Mouse (Mus musculus) gastrocnemius, postnatal 10 days (tissue): ENCODE results near the gene Krcc1. TPM values are rescaled to one million over a fixed set of nuclear protein-coding genes. Genes with fewer than 3 reads are reported as not detected.
A peak's percentile ranks its signal among the peaks of the same experiment; 100 is the strongest.

Experiments
- DNase-seq: peaks from one replicate; pipeline ENCODE4 v3.0.0; 2021; ENCODE audit warnings: mixed read lengths
- long read RNA-seq, 2 experiments: library from polyadenylated mRNA; stranded (forward); transcript quantifications; one replicate each; pipeline ENCODE4 v2.0.0; 2021
- total RNA-seq, 2 experiments: library from RNA; stranded (reverse); gene quantifications; 2 replicates each; pipeline ENCODE4 v1.2.3; 2021

Krcc1 gene
- 10 to 100 TPM; 32.9 to 33.5 TPM for total RNA-seq
- long read RNA-seq, experiment 1, transcript Krcc1-203 (3 exons, 1,687 nt) = major isoform, 36 of 41 reads
- long read RNA-seq, experiment 1, partial matches to known transcripts = 0 of 41 reads
- long read RNA-seq, experiment 1, other reads (novel, unspliced or antisense) = 1 of 41 reads
- long read RNA-seq, experiment 2, transcript Krcc1-203 (3 exons, 1,687 nt) = major isoform, 32 of 37 reads
- long read RNA-seq, experiment 2, partial matches to known transcripts = 0 of 37 reads
- long read RNA-seq, experiment 2, other reads (novel, unspliced or antisense) = 3 of 37 reads

GRCm38 (mm10) chr6:71271389-71272315, at the start of gene Krcc1:
TSS of gene Krcc1 (plus strand) at chr6:71271677.
- peak; percentile 97 for DNase-seq

- DNase-seq = no peak
Observed at GRCm38 (mm10) chr6:71224184-71224943, 47.1 kb upstream of the Krcc1 start.

GRCm38 (mm10) chr6:71226544-71226943, 44.9 kb upstream of the Krcc1 start:
- no peak for DNase-seq

GRCm38 (mm10) chr6:71227157-71227770, 44.2 kb upstream of the Krcc1 start:
- no peak for DNase-seq

GRCm38 (mm10) chr6:71235121-71235520, 36.4 kb upstream of the Krcc1 start:
- no peak for DNase-seq

- DNase-seq = no peak
Observed at GRCm38 (mm10) chr6:71235944-71236343, 35.5 kb upstream of the Krcc1 start.

- no peak for DNase-seq
Observed at GRCm38 (mm10) chr6:71236506-71236905, 35.0 kb upstream of the Krcc1 start.

GRCm38 (mm10) chr6:71237031-71237431, 34.4 kb upstream of the Krcc1 start:
- DNase-seq = no peak

- DNase-seq = no peak
Observed at GRCm38 (mm10) chr6:71239069-71239750, 32.3 kb upstream of the Krcc1 start.

GRCm38 (mm10) chr6:71240831-71241230, 30.6 kb upstream of the Krcc1 start:
- DNase-seq = no peak

- no peak for DNase-seq
Observed at GRCm38 (mm10) chr6:71242811-71243210, 28.7 kb upstream of the Krcc1 start.

GRCm38 (mm10) chr6:71243258-71243657, 28.2 kb upstream of the Krcc1 start:
- no peak for DNase-seq

- no peak for DNase-seq
Observed at GRCm38 (mm10) chr6:71248420-71248819, 23.1 kb upstream of the Krcc1 start.

GRCm38 (mm10) chr6:71249615-71250014, 21.9 kb upstream of the Krcc1 start:
- no peak for DNase-seq

- no peak for DNase-seq
Observed at GRCm38 (mm10) chr6:71250951-71251350, 20.5 kb upstream of the Krcc1 start.

GRCm38 (mm10) chr6:71254456-71254855, 17.0 kb upstream of the Krcc1 start:
- DNase-seq = no peak

- DNase-seq = no peak
Observed at GRCm38 (mm10) chr6:71256166-71256565, 15.3 kb upstream of the Krcc1 start.

- DNase-seq = no peak
Observed at GRCm38 (mm10) chr6:71257375-71257774, 14.1 kb upstream of the Krcc1 start.

- DNase-seq = no peak
Observed at GRCm38 (mm10) chr6:71258562-71258961, 12.9 kb upstream of the Krcc1 start.

- no peak for DNase-seq
Observed at GRCm38 (mm10) chr6:71259166-71259565, 12.3 kb upstream of the Krcc1 start.

GRCm38 (mm10) chr6:71260051-71260640, 11.3 kb upstream of the Krcc1 start:
- no peak for DNase-seq
